Comparison of ENCODE assay signal across 24 mouse cellular contexts in genomic region chr7:46612421-46612937, GRCm38 (mm10). TPM values are rescaled to one million over a fixed set of nuclear protein-coding genes. Genes with fewer than 3 reads are reported as not detected.
DNase-seq lines count a peak whose midpoint lies in the region; ATAC-seq and TF ChIP-seq lines count a peak whose summit lies in the region.
"Had no signal": no experiment of that assay in that cellular context is flagged by ENCODE, and none has a peak within 500 bp of the region (broad histone marks: within the 10 kb centered on the region; RNA-seq: fewer than 3 reads in every experiment).

No protein-coding gene starts in this region.

- intact Hi-C loops in heart, postnatal 14 days (cut with DNase I) = no loop called here

- TF ChIP-seq CTCF in kidney, postnatal 0 days (IDR thresholded peaks at IDR 0.05; ENCODE audit: low read depth) = no peak

- peaks cover 35% of the 10 kb centered on the region for H3K4me1 ChIP-seq in heart, embryonic 12.5 days (replicated peaks)
- H3K4me1 ChIP-seq in kidney, postnatal 0 days (replicated peaks; ENCODE audit: insufficient read depth, low read length) = peaks cover 10% of the 10 kb centered on the region
- H3K4me1 ChIP-seq: liver, embryonic 15.5 days; midbrain, embryonic 13.5 days; neural tube, embryonic 13.5 days had no signal

- H3K4me2 ChIP-seq in heart, embryonic 12.5 days = no peak overlapping the region
- no peak overlapping the region for H3K4me2 ChIP-seq in kidney, postnatal 0 days (ENCODE audit: low read length)
- H3K4me2 ChIP-seq: forebrain, embryonic 15.5 days; limb, embryonic 15.5 days; liver, embryonic 15.5 days; midbrain, embryonic 13.5 days; neural tube, embryonic 13.5 days had no signal

- DNase-seq in adrenal gland, adult 2 months = peak; percentile 61
- DNase-seq in adrenal gland, adult 18-20 months (ENCODE audit: low spot score in 2 of 2) = no peak
- no peak for DNase-seq in heart, postnatal 14 days
- DNase-seq in kidney, postnatal 0 days (ENCODE audit: low spot score) = no peak
- no peak for DNase-seq in kidney, adult 9 months
- peak; percentile 19 for DNase-seq in adrenal gland, postnatal 25 days
- no peak for DNase-seq in frontal cortex, postnatal 14 days (ENCODE audit: low spot score in 2 of 2)
- DNase-seq: layer of hippocampus, postnatal 36 days; right cerebral cortex, postnatal 14 days; spleen, adult 18-20 months had no signal

- no peak overlapping the region for H3K4me3 ChIP-seq in heart, embryonic 12.5 days
- no peak overlapping the region for H3K4me3 ChIP-seq in kidney, postnatal 0 days (replicated peaks; ENCODE audit: low read depth, low read length)
- H3K4me3 ChIP-seq: forebrain, embryonic 15.5 days; limb, embryonic 15.5 days; liver, embryonic 15.5 days; midbrain, embryonic 13.5 days; neural tube, embryonic 13.5 days had no signal

- WGBS in heart, embryonic 12.5 days = 73% methylated on average over 6 of the region's 6 CpGs
- WGBS in kidney, postnatal 0 days = 58% methylated on average over 6 of the region's 6 CpGs

- H3K27me3 ChIP-seq in heart, embryonic 12.5 days (replicated peaks) = no peaks in the 10 kb centered on the region
- no peaks in the 10 kb centered on the region for H3K27me3 ChIP-seq in kidney, postnatal 0 days (ENCODE audit: insufficient read depth, low read length)
- H3K27me3 ChIP-seq: forebrain, embryonic 15.5 days; limb, embryonic 15.5 days; liver, embryonic 15.5 days; midbrain, embryonic 13.5 days; neural tube, embryonic 13.5 days; Patski had no signal

- peak overlapping the region; percentile 20; the same call in 1 of the 2 replicates for H3K27ac ChIP-seq in heart, embryonic 12.5 days (ENCODE audit: poor library complexity, severe bottlenecking)
- H3K27ac ChIP-seq in kidney, postnatal 0 days = peak overlapping the region; percentile 47; the same call in 1 of the 2 replicates
- H3K27ac ChIP-seq: forebrain, embryonic 15.5 days; limb, embryonic 15.5 days; liver, embryonic 15.5 days; midbrain, embryonic 13.5 days; neural tube, embryonic 13.5 days had no signal

- no peak for ATAC-seq in heart, embryonic 12.5 days (ENCODE audit: insufficient number of reproducible peaks, low FRiP score)
- ATAC-seq in kidney, postnatal 0 days (replicated peaks; ENCODE audit: low FRiP score, low read depth) = no peak
- ATAC-seq: CD4-positive, CD25-positive, alpha-beta regulatory T cell, adult 4 months; forebrain, embryonic 15.5 days; hindbrain, embryonic 16.5 days; intestine, embryonic 16.5 days; midbrain, embryonic 13.5 days had no signal

- H3K9ac ChIP-seq in heart, embryonic 12.5 days = no peak overlapping the region
- H3K9ac ChIP-seq in kidney, postnatal 0 days (ENCODE audit: low read depth, low read length) = no peak overlapping the region
- H3K9ac ChIP-seq: forebrain, embryonic 15.5 days; limb, embryonic 15.5 days; liver, embryonic 15.5 days; midbrain, embryonic 13.5 days; neural tube, embryonic 13.5 days had no signal

- no peaks in the 10 kb centered on the region for H3K9me3 ChIP-seq in heart, embryonic 12.5 days (replicated peaks)
- H3K9me3 ChIP-seq in kidney, postnatal 0 days (replicated peaks; ENCODE audit: low read length) = no peaks in the 10 kb centered on the region
- H3K9me3 ChIP-seq: forebrain, embryonic 15.5 days; limb, embryonic 15.5 days; liver, embryonic 15.5 days; midbrain, embryonic 13.5 days; neural tube, embryonic 13.5 days had no signal

- no peaks in the 10 kb centered on the region for H3K36me3 ChIP-seq in heart, embryonic 12.5 days
- no peaks in the 10 kb centered on the region for H3K36me3 ChIP-seq in kidney, postnatal 0 days (ENCODE audit: insufficient read depth, low read length)
- H3K36me3 ChIP-seq: limb, embryonic 15.5 days; liver, embryonic 15.5 days had no signal

RNA-seq across cellular contexts. Expression of gene Sergef, which starts 27.1 kb away (rescaled TPM):
- total RNA-seq in adrenal gland, adult 2 months (2021) = 10 to 100 TPM; 18.4 to 28.4 TPM
- polyA plus RNA-seq in adrenal gland, adult 2 months (2012; rRNA removed) = 17.4 and 19.2 TPM in 2 replicates
- total RNA-seq in adrenal gland, adult 18-20 months (2021) = 10 to 100 TPM; 22.1 to 22.9 TPM
- polyA plus RNA-seq in heart, embryonic 12.5 days (2016; fragmentation: Nextera tagmentation; extraction: Ambion mirVana) = 9.8 and 11.3 TPM in 2 replicates
- 1 to 10 TPM; 3.7 to 4.1 TPM for total RNA-seq in heart, postnatal 14 days (2021)
- polyA plus RNA-seq in kidney, postnatal 0 days (2015; fragmentation: Nextera tagmentation; extraction: Ambion mirVana) = 15.5 and 17.2 TPM in 2 replicates
- total RNA-seq in adrenal gland, postnatal 25 days (2021) = 19.8 and 29.4 TPM in 2 replicates

RNA-seq across cellular contexts. Expression of gene Tph1, which starts 59.9 kb away (rescaled TPM):
- not detected for total RNA-seq in adrenal gland, adult 2 months (2021)
- polyA plus RNA-seq in adrenal gland, adult 2 months (2012; rRNA removed) = not detected in 2 replicates
- under 1 TPM in 1 of 2 experiments, not detected in 1; 0.45 TPM for total RNA-seq in adrenal gland, adult 18-20 months (2021)
- polyA plus RNA-seq in heart, embryonic 12.5 days (2016; fragmentation: Nextera tagmentation; extraction: Ambion mirVana) = not detected in 2 replicates
- under 1 TPM in 1 of 2 experiments, not detected in 1; 0.17 TPM for total RNA-seq in heart, postnatal 14 days (2021)
- 1.3 and 2.2 TPM in 2 replicates for polyA plus RNA-seq in kidney, postnatal 0 days (2015; fragmentation: Nextera tagmentation; extraction: Ambion mirVana)
- not detected in 2 replicates for total RNA-seq in adrenal gland, postnatal 25 days (2021)
- total RNA-seq: common myeloid progenitor, adult 5-6 weeks; heart, postnatal 10 days; megakaryocyte progenitor cell, adult 5-6 weeks had no signal
- polyA plus RNA-seq: liver, embryonic 15.5 days; Patski; stomach, embryonic 14.5 days had no signal

Comparison
In these comparisons a context has a peak if more than half of its experiments do, and no peak if none do; other contexts are left out.
1. DNase-seq: peak in adrenal gland, adult 2 months (single experiment) and adrenal gland, postnatal 25 days (single experiment); none in adrenal gland, adult 18-20 months (0 of 2), heart, postnatal 14 days (0 of 2), kidney, postnatal 0 days (single experiment), kidney, adult 9 months (single experiment) and frontal cortex, postnatal 14 days (0 of 2).